Mouse (Mus musculus): ENCODE measurements around the gene Coq8a. TPM values are rescaled to one million over a fixed set of nuclear protein-coding genes. Genes with fewer than 3 reads are reported as not detected.
A peak's percentile ranks its signal among the peaks of the same experiment; 100 is the strongest.

The Coq8a gene
- total RNA-seq, 1 experiment from 2014 or later, result 830 TPM

GRCm38 (mm10) chr1:180116525-180116924, 82.9 kb downstream of the Coq8a start:
- DNase-seq, result peak; percentile 53

Other genes starting within 250 kb of the Coq8a start
- 51.2 and 57.6 TPM in 2 replicates for gene Cdc42bpa, start 239.1 kb downstream of the Coq8a start, total RNA-seq (2021)
- 26.6 and 30.4 TPM in 2 replicates for gene Psen2, start 63.8 kb upstream of the Coq8a start, total RNA-seq (2021)
- 63.9 and 71.4 TPM in 2 replicates for gene Itpkb, start 130.9 kb upstream of the Coq8a start, total RNA-seq (2021)

All from adrenal gland, postnatal 14 days (tissue).